Mouse (Mus musculus): ENCODE results near the gene Zfyve28. TPM values are rescaled to one million over a fixed set of nuclear protein-coding genes. Genes with fewer than 3 reads are reported as not detected.

Zfyve28 gene
- total and polyA plus RNA-seq, 2 experiments from 2014 or later = 3.0 to 10.0 TPM

GRCm38 (mm10) chr5:34309016-34309415 lies 20.8 kb upstream of the Zfyve28 start:
- no peak overlapping the region for H3K4me2 ChIP-seq (ENCODE audit: low read depth, low read length, poor library complexity, severe bottlenecking)
- no peak overlapping the region for H3K9ac ChIP-seq (replicated peaks; ENCODE audit: low read length, poor library complexity, severe bottlenecking)
- no peaks in the 10 kb centered on the region for H3K9me3 ChIP-seq (ENCODE audit: low read length)
- ATAC-seq (ENCODE audit: low FRiP score) = no peak
- no peak for TF ChIP-seq CTCF (IDR thresholded peaks at IDR 0.05)
- no peak overlapping the region for H3K27ac ChIP-seq (ENCODE audit: low read depth, low read length)
- no peak for DNase-seq (ENCODE audit: low spot score)
- 72% methylated on average over 3 of the region's 3 CpGs for WGBS
- no peaks in the 10 kb centered on the region for H3K27me3 ChIP-seq (ENCODE audit: insufficient read depth, low read length)
- H3K36me3 ChIP-seq (ENCODE audit: insufficient read depth, low read length) = no peaks in the 10 kb centered on the region
- H3K4me3 ChIP-seq (ENCODE audit: low read depth, low read length) = no peak overlapping the region
- no peaks in the 10 kb centered on the region for H3K4me1 ChIP-seq (ENCODE audit: insufficient read depth, low read length)

GRCm38 (mm10) chr5:34302377-34302776 lies 14.1 kb upstream of the Zfyve28 start:
- ATAC-seq (ENCODE audit: low FRiP score) (no peak), DNase-seq (ENCODE audit: low spot score) (no peak)
- Histone ChIP-seq H3K4me3 (ENCODE audit: low read depth, low read length) (no peak overlapping the region), H3K9ac (replicated peaks; ENCODE audit: low read length, poor library complexity, severe bottlenecking) (no peak overlapping the region), H3K4me2 (ENCODE audit: low read depth, low read length, poor library complexity, severe bottlenecking) (no peak overlapping the region), H3K9me3 (ENCODE audit: low read length) (no peaks in the 10 kb centered on the region), H3K27ac (ENCODE audit: low read depth, low read length) (no peak overlapping the region), H3K36me3 (ENCODE audit: insufficient read depth, low read length) (no peaks in the 10 kb centered on the region), H3K27me3 (ENCODE audit: insufficient read depth, low read length) (no peaks in the 10 kb centered on the region), H3K4me1 (ENCODE audit: insufficient read depth, low read length) (no peaks in the 10 kb centered on the region)
- WGBS = 87% methylated on average over 7 of the region's 7 CpGs
- TF ChIP-seq CTCF (IDR thresholded peaks at IDR 0.05) = no peak

- no peaks in the 10 kb centered on the region for H3K27me3 ChIP-seq (ENCODE audit: insufficient read depth, low read length)
- H3K9me3 ChIP-seq (ENCODE audit: low read length) = no peaks in the 10 kb centered on the region
- no peak overlapping the region for H3K4me2 ChIP-seq (ENCODE audit: low read depth, low read length, poor library complexity, severe bottlenecking)
- H3K4me1 ChIP-seq (ENCODE audit: insufficient read depth, low read length) = no peaks in the 10 kb centered on the region
- 90% methylated on average over 10 of the region's 10 CpGs for WGBS
- no peaks in the 10 kb centered on the region for H3K36me3 ChIP-seq (ENCODE audit: insufficient read depth, low read length)
- H3K4me3 ChIP-seq (ENCODE audit: low read depth, low read length) = no peak overlapping the region
- TF ChIP-seq CTCF (IDR thresholded peaks at IDR 0.05) = no peak
- H3K9ac ChIP-seq (replicated peaks; ENCODE audit: low read length, poor library complexity, severe bottlenecking) = no peak overlapping the region
- H3K27ac ChIP-seq (ENCODE audit: low read depth, low read length) = no peak overlapping the region
- no peak for ATAC-seq (ENCODE audit: low FRiP score)
- DNase-seq (ENCODE audit: low spot score) = no peak
These were observed 10.8 kb upstream of the Zfyve28 start for GRCm38 (mm10) chr5:34298937-34299535.

- no peaks in the 10 kb centered on the region for H3K36me3 ChIP-seq (ENCODE audit: insufficient read depth, low read length)
- WGBS = 52% methylated on average over 4 of the region's 4 CpGs
- TF ChIP-seq CTCF (IDR thresholded peaks at IDR 0.05) = no peak
- H3K4me1 ChIP-seq (ENCODE audit: insufficient read depth, low read length) = no peaks in the 10 kb centered on the region
- no peak overlapping the region for H3K4me2 ChIP-seq (ENCODE audit: low read depth, low read length, poor library complexity, severe bottlenecking)
- no peak overlapping the region for H3K4me3 ChIP-seq (ENCODE audit: low read depth, low read length)
- ATAC-seq (ENCODE audit: low FRiP score) (no peak), DNase-seq (ENCODE audit: low spot score) (no peak)
- no peaks in the 10 kb centered on the region for H3K27me3 ChIP-seq (ENCODE audit: insufficient read depth, low read length)
- no peak overlapping the region for H3K27ac ChIP-seq (ENCODE audit: low read depth, low read length)
- H3K9ac ChIP-seq (replicated peaks; ENCODE audit: low read length, poor library complexity, severe bottlenecking) = no peak overlapping the region
- H3K9me3 ChIP-seq (ENCODE audit: low read length) = no peaks in the 10 kb centered on the region
These were observed 9.8 kb upstream of the Zfyve28 start for GRCm38 (mm10) chr5:34298061-34298460.

GRCm38 (mm10) chr5:34295141-34295540 lies 6.9 kb upstream of the Zfyve28 start:
- Histone ChIP-seq H3K27ac (ENCODE audit: low read depth, low read length) (no peak overlapping the region), H3K4me2 (ENCODE audit: low read depth, low read length, poor library complexity, severe bottlenecking) (no peak overlapping the region), H3K36me3 (ENCODE audit: insufficient read depth, low read length) (no peaks in the 10 kb centered on the region), H3K4me3 (ENCODE audit: low read depth, low read length) (no peak overlapping the region), H3K9ac (replicated peaks; ENCODE audit: low read length, poor library complexity, severe bottlenecking) (no peak overlapping the region), H3K9me3 (ENCODE audit: low read length) (no peaks in the 10 kb centered on the region), H3K27me3 (ENCODE audit: insufficient read depth, low read length) (no peaks in the 10 kb centered on the region), H3K4me1 (ENCODE audit: insufficient read depth, low read length) (no peaks in the 10 kb centered on the region)
- no peak for DNase-seq (ENCODE audit: low spot score)
- no peak for TF ChIP-seq CTCF (IDR thresholded peaks at IDR 0.05)
- ATAC-seq (ENCODE audit: low FRiP score) = no peak
- WGBS = 70% methylated on average over 2 of the region's 2 CpGs

GRCm38 (mm10) chr5:34294696-34295095 lies 6.4 kb upstream of the Zfyve28 start:
- Histone ChIP-seq H3K36me3 (ENCODE audit: insufficient read depth, low read length) (no peaks in the 10 kb centered on the region), H3K4me2 (ENCODE audit: low read depth, low read length, poor library complexity, severe bottlenecking) (no peak overlapping the region), H3K4me3 (ENCODE audit: low read depth, low read length) (no peak overlapping the region), H3K9ac (replicated peaks; ENCODE audit: low read length, poor library complexity, severe bottlenecking) (no peak overlapping the region), H3K9me3 (ENCODE audit: low read length) (no peaks in the 10 kb centered on the region), H3K27ac (ENCODE audit: low read depth, low read length) (no peak overlapping the region), H3K27me3 (ENCODE audit: insufficient read depth, low read length) (no peaks in the 10 kb centered on the region), H3K4me1 (ENCODE audit: insufficient read depth, low read length) (no peaks in the 10 kb centered on the region)
- no peak for DNase-seq (ENCODE audit: low spot score)
- 33% methylated on average over 2 of the region's 2 CpGs for WGBS
- TF ChIP-seq CTCF (IDR thresholded peaks at IDR 0.05) = no peak
- ATAC-seq (ENCODE audit: low FRiP score) = no peak

Data from midbrain, postnatal 0 days (tissue).